Mouse (Mus musculus) adrenal gland, adult 18-20 months (tissue): ENCODE measurements at regions not wholly inside any gene's neighbourhood (a gene's known extent, or its start where the extent isn't known, plus 50 kb on each side); places are given as distances from the start of the nearest gene placed in this dataset.

Experiments used
- DNase-seq, 2 experiments: peaks; one replicate each; pipeline ENCODE4 v3.0.0; 2021 to 2022; ENCODE audit warnings: low spot score in 2 of 2

DNA sequence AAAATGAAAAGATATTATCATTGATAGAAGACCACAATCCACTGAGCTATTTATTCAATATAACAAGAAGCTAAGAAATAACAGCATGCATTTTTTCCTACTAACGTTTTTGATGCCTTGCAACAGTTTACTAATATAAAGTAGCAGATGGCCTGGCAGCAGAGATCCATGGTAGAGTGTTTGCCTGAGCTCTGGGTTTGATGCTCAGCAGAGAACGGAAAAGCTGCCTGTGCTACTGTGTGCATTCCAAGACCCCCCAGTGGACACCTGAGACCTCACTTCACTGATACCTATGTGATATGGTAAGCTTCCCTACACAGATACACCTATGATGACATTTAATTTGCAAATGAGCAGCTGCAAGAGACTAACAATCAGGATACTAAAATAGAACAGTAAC lies 95.6 kb upstream of the Acvr2a start:
- no peak for DNase-seq

DNA sequence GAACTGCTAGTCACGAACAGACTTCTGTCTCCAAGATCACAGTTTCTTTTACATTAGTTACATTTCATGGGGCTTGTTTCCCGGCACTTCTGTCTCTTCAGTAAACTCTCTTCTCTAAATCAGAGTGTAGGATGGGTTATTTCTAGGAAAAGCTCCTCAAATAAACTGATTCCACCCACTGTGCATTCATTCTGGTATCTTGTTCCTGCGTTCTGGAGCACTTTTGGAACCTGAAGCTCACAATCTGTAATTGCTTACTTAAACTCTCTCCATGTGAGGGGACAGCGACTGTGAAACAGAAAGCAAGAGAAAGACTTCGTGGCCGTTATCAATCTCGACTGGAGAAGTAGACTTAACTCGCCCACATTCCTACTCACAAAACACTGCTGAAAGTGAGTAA lies 83.1 kb upstream of the Acvr2a start:
- DNase-seq, result no peak

DNA sequence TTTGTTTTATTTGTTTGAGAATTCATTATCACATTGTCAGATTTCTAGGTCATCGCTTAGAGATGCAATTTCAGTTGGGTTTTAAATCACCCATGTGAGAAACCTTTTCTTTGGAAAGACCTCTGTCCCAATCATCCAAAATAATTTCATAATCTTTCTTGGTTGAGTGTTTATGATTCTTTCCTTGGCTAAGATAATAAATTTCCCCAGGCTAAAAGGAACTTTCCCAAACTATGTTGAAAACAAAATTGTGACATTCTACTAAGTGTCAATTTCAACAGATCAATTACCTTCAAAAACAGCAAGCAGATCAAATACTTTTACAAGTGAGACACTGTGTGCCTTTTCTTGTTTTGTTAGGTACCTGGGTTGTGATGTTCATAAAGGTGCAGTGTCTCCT lies 80.0 kb upstream of the Acvr2a start:
- DNase-seq, result no peak

DNA sequence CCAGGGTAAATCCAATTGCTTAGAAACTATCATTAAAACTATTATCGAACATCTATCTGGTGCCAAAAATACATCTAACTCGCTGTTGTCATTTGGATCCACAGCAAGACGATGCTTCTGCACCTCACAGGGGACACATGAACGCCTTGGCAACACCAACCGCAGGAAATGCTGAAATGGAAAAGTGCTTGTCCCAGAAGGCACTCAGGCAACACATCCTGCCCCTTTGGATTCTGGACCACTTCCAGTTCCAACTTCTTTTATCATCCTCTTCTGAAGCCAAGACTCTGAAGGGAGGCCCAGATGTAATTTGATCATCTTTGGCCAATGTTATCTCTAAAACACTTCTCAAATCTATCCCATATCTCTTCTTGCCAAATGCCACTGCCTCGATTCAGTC lies 79.4 kb upstream of the Acvr2a start:
- DNase-seq, result no peak

DNA sequence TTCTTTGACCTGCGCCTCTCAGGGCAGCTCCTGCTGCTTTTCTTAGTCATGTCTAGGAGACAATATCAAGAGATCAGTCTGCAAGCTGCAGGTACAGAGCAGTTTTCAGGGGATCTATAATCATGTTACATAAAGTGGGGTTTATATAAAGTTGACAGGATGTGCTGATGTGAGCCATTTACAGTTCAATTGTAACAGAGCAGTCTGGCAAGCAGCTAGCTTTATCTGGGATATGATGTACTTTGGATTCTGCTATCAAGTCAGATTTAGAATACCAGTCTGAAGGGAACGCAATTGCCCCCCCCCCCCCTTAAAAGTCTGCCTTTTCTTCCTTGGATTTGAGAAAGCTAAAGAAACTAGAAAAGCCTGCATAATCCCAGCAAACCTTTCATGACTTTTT lies 77.6 kb upstream of the Acvr2a start:
- DNase-seq, result no peak
